Mouse (Mus musculus) CH12.LX (cell line): ENCODE data around the gene Acta1. TPM values are rescaled to one million over a fixed set of nuclear protein-coding genes. Genes with fewer than 3 reads are reported as not detected.
A peak's percentile ranks its signal among the peaks of the same experiment; 100 is the strongest.

ENCODE experiments used
- DNase-seq: peaks from one replicate; pipeline ENCODE4 v3.0.0-alpha.2; 2013; ENCODE audit errors: extremely low read depth
- H3K27ac ChIP-seq: 2 replicates; pipeline ENCODE4 v1.5.1; 2012; ENCODE audit warnings: low read depth, mild to moderate bottlenecking, control low read depth, moderate library complexity; ENCODE audit not compliant: insufficient read depth
- H3K27me3 ChIP-seq: replicated peaks from 2 replicates; pipeline ENCODE3; 2012; ENCODE audit warnings: inconsistent platforms
- H3K36me3 ChIP-seq, 2 experiments: replicated peaks in 1 of 2; 2 replicates each; pipeline versions ENCODE3 to v1.6.1; 2012; ENCODE audit warnings: inconsistent platforms in 1 of 2, low read length in 1 of 2, mild to moderate bottlenecking in 1 of 2, mixed read lengths in 1 of 2, moderate library complexity in 1 of 2; ENCODE audit not compliant: control insufficient read depth in 1 of 2, insufficient read depth in 1 of 2
- H3K4me1 ChIP-seq, 2 experiments: 2 replicates each; pipeline ENCODE4 v1.6.1; 2012; ENCODE audit warnings: inconsistent platforms in 1 of 2, moderate library complexity in 1 of 2; ENCODE audit not compliant: insufficient read depth in 2 of 2, control insufficient read depth in 1 of 2
- H3K4me2 ChIP-seq: 2 replicates; pipeline ENCODE4 v1.6.1; 2012; ENCODE audit warnings: low read depth, mild to moderate bottlenecking, control low read depth; ENCODE audit not compliant: poor library complexity, insufficient read depth, severe bottlenecking
- H3K4me3 ChIP-seq, 3 experiments: fragments of 150-350 bp in 1 of 3; sonication (generic) in 1 of 3; replicated peaks in 1 of 3; 2 replicates each; pipeline versions ENCODE3 to v1.5.1; 2011 to 2012; ENCODE audit warnings: low read depth in 2 of 3, low read length in 2 of 3, mild to moderate bottlenecking in 2 of 3, moderate library complexity in 2 of 3, control low read depth in 1 of 3, improper control_type of control experiment in 1 of 3, inconsistent platforms in 1 of 3, mixed read lengths in 1 of 3; ENCODE audit not compliant: poor library complexity in 1 of 3
- H3K79me2 ChIP-seq: replicated peaks from 2 replicates; pipeline ENCODE4 v1.6.1; 2012; ENCODE audit warnings: mild to moderate bottlenecking, moderate library complexity; ENCODE audit not compliant: control insufficient read depth, poor library complexity, insufficient read depth, severe bottlenecking; ENCODE audit errors: extremely low read depth
- H3K9ac ChIP-seq: 2 replicates; pipeline ENCODE4 v1.6.1; 2012; ENCODE audit warnings: low read depth, mild to moderate bottlenecking, control low read depth, moderate library complexity; ENCODE audit not compliant: insufficient read depth
- H3K9me3 ChIP-seq: replicated peaks from 2 replicates; pipeline ENCODE3; 2012; ENCODE audit warnings: low read length, inconsistent platforms, mixed read lengths
- BHLHE40 ChIP-seq: IDR thresholded peaks from 2 replicates; pipeline ENCODE4 v1.6.1; 2011; ENCODE audit warnings: mild to moderate bottlenecking, low read depth, low read length, improper control_type of control experiment
- CHD1 ChIP-seq: IDR thresholded peaks from 2 replicates; pipeline ENCODE4 v1.6.1; 2012; ENCODE audit warnings: low read depth, low read length, improper control_type of control experiment, inconsistent platforms
- CHD2 ChIP-seq: IDR thresholded peaks from 2 replicates; pipeline ENCODE4 v1.6.1; 2011; ENCODE audit warnings: low read length, improper control_type of control experiment
- E2F4 ChIP-seq: IDR thresholded peaks from 2 replicates; pipeline ENCODE4 v1.6.1; 2011; ENCODE audit warnings: low read depth, low read length, improper control_type of control experiment; ENCODE audit not compliant: insufficient replicate concordance
- ELF1 ChIP-seq: IDR thresholded peaks from 2 replicates; pipeline ENCODE4 v1.6.1; 2014; ENCODE audit warnings: low read depth, mild to moderate bottlenecking, inconsistent platforms, low read length, improper control_type of control experiment
- EP300 ChIP-seq: IDR thresholded peaks from 2 replicates; pipeline ENCODE4 v1.6.1; 2011; ENCODE audit warnings: low read length, improper control_type of control experiment
- GABPA ChIP-seq: IDR thresholded peaks from 2 replicates; pipeline ENCODE4 v1.6.1; 2012; ENCODE audit warnings: low read depth, low read length, improper control_type of control experiment, inconsistent platforms; ENCODE audit not compliant: insufficient replicate concordance
- JUN ChIP-seq: IDR thresholded peaks from 2 replicates; pipeline ENCODE4 v1.6.1; 2011; ENCODE audit warnings: low read depth, mild to moderate bottlenecking, low read length, improper control_type of control experiment, moderate library complexity; ENCODE audit not compliant: insufficient read depth
- JUND ChIP-seq: conservative IDR thresholded peaks from 2 replicates; pipeline ENCODE4 v1.6.1; 2011; ENCODE audit warnings: low read depth, low read length, improper control_type of control experiment
- MAX ChIP-seq: IDR thresholded peaks from 2 replicates; pipeline ENCODE4 v1.6.1; 2011; ENCODE audit warnings: low read length, improper control_type of control experiment
- MXI1 ChIP-seq: IDR thresholded peaks from 2 replicates; pipeline ENCODE4 v1.6.1; 2011; ENCODE audit warnings: mild to moderate bottlenecking, low read depth, low read length, improper control_type of control experiment
- NRF1 ChIP-seq: IDR thresholded peaks from 2 replicates; pipeline ENCODE4 v1.6.1; 2014; ENCODE audit warnings: low read depth, mild to moderate bottlenecking, inconsistent platforms, low read length, improper control_type of control experiment, moderate library complexity
- PAX5 ChIP-seq: IDR thresholded peaks from 2 replicates; pipeline ENCODE4 v1.6.1; 2012; ENCODE audit warnings: low read length, inconsistent platforms, mixed read lengths
- POLR2A ChIP-seq: IDR thresholded peaks from 2 replicates; pipeline ENCODE4 v1.6.1; 2011; ENCODE audit warnings: low read depth, mild to moderate bottlenecking, improper control_type of control experiment, low read length
- RAD21 ChIP-seq: IDR thresholded peaks from 2 replicates; pipeline ENCODE4 v1.6.1; 2011; ENCODE audit warnings: low read depth, mild to moderate bottlenecking, low read length, improper control_type of control experiment, moderate library complexity
- RCOR1 ChIP-seq: conservative IDR thresholded peaks from 2 replicates; pipeline ENCODE4 v1.6.1; 2012; ENCODE audit warnings: low read depth, mild to moderate bottlenecking, inconsistent platforms, low read length, improper control_type of control experiment
- SMC3 ChIP-seq: IDR thresholded peaks from 2 replicates; pipeline ENCODE4 v1.6.1; 2011; ENCODE audit warnings: low read depth, low read length, improper control_type of control experiment
- TCF12 ChIP-seq: IDR thresholded peaks from 2 replicates; pipeline ENCODE4 v1.6.1; 2014; ENCODE audit warnings: low read depth, mild to moderate bottlenecking, inconsistent platforms, low read length, improper control_type of control experiment
- USF1 ChIP-seq: IDR thresholded peaks from 2 replicates; pipeline ENCODE4 v1.6.1; 2014; ENCODE audit warnings: low read depth, mild to moderate bottlenecking, inconsistent platforms, low read length, improper control_type of control experiment
- ZMIZ1 ChIP-seq: IDR thresholded peaks from 2 replicates; pipeline ENCODE4 v1.6.1; 2012; ENCODE audit warnings: low read depth, mild to moderate bottlenecking, inconsistent platforms, low read length, improper control_type of control experiment
- ZNF384 ChIP-seq: IDR thresholded peaks from 2 replicates; pipeline ENCODE4 v1.6.1; 2012; ENCODE audit warnings: low read depth, low read length, improper control_type of control experiment, inconsistent platforms
- dilution Hi-C: fragments of 300-500 bp; cut with MboI; formaldehyde crosslinking; loops from 2 replicates; pipeline ENCODE4 v1.14.3; 2020; ENCODE audit warnings: low sequenced_read_pairs; ENCODE audit not compliant: extremely low pct_unique_long_range_greater_than_20kb, extremely low pct_ligation_motif_present
- in situ Hi-C: fragments of 300-500 bp; cut with MboI; formaldehyde crosslinking; loops from 3 replicates; pipeline ENCODE4 v1.14.3; 2019; ENCODE audit warnings: low sequenced_read_pairs, low pct_ligation_motif_present, low pct_unique_long_range_greater_than_20kb, mixed read lengths
- polyA plus RNA-seq: library from polyadenylated mRNA; unstranded; fragments of >175 nt; gene quantifications from 2 replicates; pipeline ENCODE4 v1.2.1, GENCODE M21; 2012; ENCODE audit warnings: low read depth; ENCODE audit not compliant: insufficient read length
- total RNA-seq, 2 experiments: library from RNA; depleted of rRNA; stranded (reverse); fragments of 300-350 nt in 1 of 2; fragments of >200 nt in 1 of 2; gene quantifications; 2 replicates each; pipeline ENCODE4 v1.2.3; 2012 to 2014

Gene Acta1
- total and polyA plus RNA-seq, 3 experiments = 0.27 TPM; not detected in 2

DNA sequence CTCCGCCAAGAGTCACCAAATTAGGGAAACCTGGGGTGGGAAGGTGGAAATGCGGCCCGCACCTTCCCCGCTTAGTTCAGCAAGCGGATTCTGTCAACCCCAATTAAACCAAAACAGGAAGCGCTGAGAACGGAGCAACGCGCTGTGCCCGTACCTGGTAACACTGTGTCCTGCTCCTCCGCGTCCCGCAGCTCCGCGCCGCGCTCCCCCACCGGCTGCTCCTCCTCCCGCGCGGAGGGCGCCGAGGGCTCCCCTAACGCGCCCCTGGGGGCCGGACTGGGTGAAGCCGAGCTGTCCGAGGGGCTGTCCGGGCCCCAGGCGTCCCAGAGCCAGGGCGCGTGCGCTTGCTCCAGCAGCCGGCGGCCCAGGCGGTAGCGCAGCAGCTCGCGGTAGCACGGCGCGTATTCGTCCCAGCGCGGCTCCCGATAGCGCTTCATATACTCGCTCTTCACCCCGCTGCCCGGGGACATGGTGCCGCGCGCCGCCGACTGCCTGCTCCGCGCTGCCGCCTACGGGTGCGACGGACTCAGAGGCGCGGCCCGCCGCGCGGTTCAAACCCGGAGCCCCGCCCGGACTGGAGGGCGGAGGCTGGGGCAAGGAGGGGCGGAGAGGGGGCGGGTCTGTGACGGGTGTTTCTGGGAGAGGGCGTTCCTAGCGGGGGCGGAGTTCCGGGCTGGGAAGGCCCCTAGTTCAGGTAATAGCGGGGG is 35.5 kb downstream of the Acta1 start (continued):
- no peak; the same call in none of the 2 replicates for TF ChIP-seq MXI1
- no peak for TF ChIP-seq RCOR1
- peak; percentile 77 for TF ChIP-seq NRF1
- peak; percentile 62 for TF ChIP-seq ZMIZ1
- TF ChIP-seq JUND = no peak
- no peak for TF ChIP-seq CHD2
- TF ChIP-seq GABPA = no peak
- no peak for TF ChIP-seq RAD21
- no peak for TF ChIP-seq MAX
- no peak for TF ChIP-seq E2F4
- TF ChIP-seq USF1 = no peak
- TF ChIP-seq PAX5 = no peak
- peak; percentile 82 for TF ChIP-seq POLR2A
- TF ChIP-seq EP300 = no peak
- no peak for TF ChIP-seq BHLHE40
- TF ChIP-seq JUN = no peak
- TF ChIP-seq CHD1 = no peak
- peak; percentile 46; the same call in 1 of the 2 replicates for TF ChIP-seq TCF12
- TF ChIP-seq ZNF384 = no peak
- TF ChIP-seq, all 38 proteins: peak for 11

DNA sequence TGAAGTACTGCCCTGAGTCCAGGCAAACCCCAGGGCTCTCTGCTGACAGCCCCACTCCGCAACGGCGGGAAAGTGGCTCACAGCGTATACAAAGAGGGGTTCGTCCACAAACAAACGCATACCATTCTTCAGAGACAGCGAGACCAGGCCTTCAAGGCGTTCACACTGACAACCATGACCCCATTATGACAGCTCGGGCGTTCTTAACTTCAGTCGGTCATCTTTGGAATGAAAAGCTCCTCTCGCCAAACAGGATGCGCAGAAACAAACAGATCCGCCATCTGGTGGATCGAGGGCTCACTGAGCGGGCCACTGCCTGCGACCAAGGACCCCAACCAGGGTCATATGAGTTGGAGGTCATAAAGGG is 36.0 kb downstream of the Acta1 start:
- TF ChIP-seq SMC3 = 0 out of 2 replicates have a peak, but pooled peaks have one; percentile 5
- no peak for TF ChIP-seq ELF1
- Histone ChIP-seq H3K9me3 (peaks cover 5% of the 10 kb centered on the region), H3K4me1 (peaks cover 2 to 15% of the 10 kb centered on the region in 2 experiments), H3K36me3 (peaks cover 0 to 5% of the 10 kb centered on the region in 2 experiments), H3K4me2 (peak overlapping the region; percentile 93), H3K27ac (no peak overlapping the region; the same call in 1 of the 2 replicates), H3K27me3 (peaks cover 31% of the 10 kb centered on the region), H3K4me3 (peak overlapping the region; percentile 83 to 94 (median 85)), H3K9ac (peak overlapping the region; percentile 56), H3K79me2 (peaks cover 4% of the 10 kb centered on the region)
- dilution Hi-C loops = no loop called here
- in situ Hi-C loops = no loop called here
- no peak for DNase-seq
